Mouse (Mus musculus): Measurements from ENCODE around the gene Ltv1.

GRCm38 (mm10) chr10:13234503-13234902, 41.5 kb upstream of the Ltv1 start:
- TF ChIP-seq GATA1 (IDR thresholded peaks at IDR 0.05; ENCODE audit: low read length), result no peak
- no peak for TF ChIP-seq TAL1 (IDR thresholded peaks at IDR 0.05; ENCODE audit: low read length)
